Mouse (Mus musculus) mammary gland, adult 2 months (tissue): Measurements from ENCODE around the gene Gm21411. TPM values are rescaled to one million over a fixed set of nuclear protein-coding genes. Genes with fewer than 3 reads are reported as not detected.

ENCODE experiments used
- polyA plus RNA-seq: library from polyadenylated mRNA; depleted of rRNA; stranded (reverse); fragments of >200 nt; gene quantifications from 2 replicates; pipeline ENCODE4 v1.2.3, GENCODE M21; 2012; ENCODE audit warnings: low replicate concordance; rRNA removed

Gm21411 gene
- polyA plus RNA-seq, result 0.49 TPM in 1 of 2 replicates, not detected in the other

GRCm38 (mm10) chr4:146909386-146910137, at the start of gene Gm21411:
TSS of gene Gm21411 (minus strand) at chr4:146909590.

Other genes starting within 250 kb of the Gm21411 start
- gene Zfp989, start 62.4 kb upstream of the Gm21411 start, polyA plus RNA-seq, result not detected in 2 replicates
- gene Rex2, start 112.3 kb upstream of the Gm21411 start, polyA plus RNA-seq, result 0.02 and 0.10 TPM in 2 replicates
- 0.05 and 0.07 TPM in 2 replicates for gene Zfp991, start 222.4 kb upstream of the Gm21411 start, polyA plus RNA-seq